Mouse (Mus musculus) intestine, embryonic 15.5 days (tissue): ENCODE data around the gene Rnf121. TPM values are rescaled to one million over a fixed set of nuclear protein-coding genes. Genes with fewer than 3 reads are reported as not detected.

Experiments used
- ATAC-seq: fragments of 200-750 bp; cut with Nextera tagmentation; 2 replicates; pipeline ENCODE4 v1.8.0; 2017; ENCODE audit warnings: moderate TSS enrichment, moderate library complexity
- H3K27ac ChIP-seq: fragments of 300-500 bp; sonication (generic); 2 replicates; pipeline ENCODE4 v1.5.1; 2015; ENCODE audit warnings: mild to moderate bottlenecking, inconsistent platforms
- H3K27me3 ChIP-seq: fragments of 300-500 bp; sonication (generic); replicated peaks from 2 replicates; pipeline ENCODE4 v1.6.1; 2015; ENCODE audit warnings: inconsistent platforms
- H3K36me3 ChIP-seq: fragments of 300-500 bp; sonication (generic); 2 replicates; pipeline ENCODE4 v1.6.1; 2015; ENCODE audit warnings: inconsistent platforms
- H3K4me1 ChIP-seq: fragments of 300-500 bp; sonication (generic); replicated peaks from 2 replicates; pipeline ENCODE4 v1.6.1; 2015; ENCODE audit warnings: inconsistent platforms
- H3K4me2 ChIP-seq: fragments of 300-500 bp; sonication (generic); replicated peaks from 2 replicates; pipeline ENCODE4 v1.6.1; 2015; ENCODE audit warnings: mild to moderate bottlenecking, inconsistent platforms
- H3K4me3 ChIP-seq: fragments of 300-500 bp; sonication (generic); replicated peaks from 2 replicates; pipeline ENCODE4 v1.5.1; 2015; ENCODE audit warnings: inconsistent platforms
- H3K9ac ChIP-seq: fragments of 300-500 bp; sonication (generic); 2 replicates; pipeline ENCODE4 v1.6.1; 2015; ENCODE audit warnings: inconsistent platforms
- H3K9me3 ChIP-seq: fragments of 300-500 bp; sonication (generic); 2 replicates; pipeline ENCODE4 v1.6.1; 2016; ENCODE audit warnings: inconsistent platforms
- WGBS: fragments of 180-500 bp; shearing (Covaris S2); methylation state at CpG from one replicate; pipeline ENCODE4 v1.1.7; 2015; 5-methylcytosine and 5-hydroxymethylcytosine counted together
- polyA plus RNA-seq: library from polyadenylated mRNA; unstranded; fragments of >200 nt; fragmentation: Nextera tagmentation; extraction: Ambion mirVana; gene quantifications from 2 replicates; pipeline ENCODE4 v1.2.1, GENCODE M21; 2015

Rnf121 gene
- polyA plus RNA-seq, 1 experiment from 2014 or later: 28.0 TPM

- no peak overlapping the region for H3K4me3 ChIP-seq
- H3K4me1 ChIP-seq: no peaks in the 10 kb centered on the region
- no peak overlapping the region for H3K27ac ChIP-seq
- ATAC-seq: no peak
- H3K36me3 ChIP-seq: peaks cover 54% of the 10 kb centered on the region
- H3K9me3 ChIP-seq: no peaks in the 10 kb centered on the region
- no peak overlapping the region for H3K4me2 ChIP-seq
- no peak overlapping the region for H3K9ac ChIP-seq
- WGBS: 81% methylated on average over 4 of the region's 4 CpGs
- no peaks in the 10 kb centered on the region for H3K27me3 ChIP-seq
Measured at GRCm38 (mm10) chr7:102016936-102017335, 48.3 kb downstream of the Rnf121 start.

DNA sequence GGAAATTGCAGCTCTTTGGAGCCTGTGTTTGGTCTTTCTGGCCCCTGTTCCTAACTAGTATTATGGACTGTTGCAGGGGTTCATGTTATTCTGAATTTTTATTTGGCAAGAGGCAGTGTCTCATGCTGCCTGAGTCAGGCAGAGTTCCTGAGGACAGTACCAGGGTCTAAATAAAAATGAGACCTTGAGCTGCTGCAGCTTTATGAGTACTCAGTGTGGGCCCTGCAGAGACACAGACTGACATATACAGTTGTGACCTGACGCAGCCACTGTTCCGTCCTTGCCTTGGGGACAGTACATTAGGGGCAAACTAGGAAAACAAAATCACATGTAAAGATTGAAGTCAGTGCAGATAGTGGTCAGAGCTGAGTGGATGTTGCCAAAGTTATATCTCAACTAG, 50.3 kb downstream of the Rnf121 start:
- 88% methylated on average over 2 of the region's 2 CpGs for WGBS
- Histone ChIP-seq H3K4me3 (no peak overlapping the region), H3K27me3 (no peaks in the 10 kb centered on the region), H3K4me1 (no peaks in the 10 kb centered on the region), H3K9me3 (no peaks in the 10 kb centered on the region), H3K36me3 (peaks cover 73% of the 10 kb centered on the region), H3K4me2 (no peak overlapping the region), H3K27ac (no peak overlapping the region), H3K9ac (no peak overlapping the region)
- no peak for ATAC-seq

DNA sequence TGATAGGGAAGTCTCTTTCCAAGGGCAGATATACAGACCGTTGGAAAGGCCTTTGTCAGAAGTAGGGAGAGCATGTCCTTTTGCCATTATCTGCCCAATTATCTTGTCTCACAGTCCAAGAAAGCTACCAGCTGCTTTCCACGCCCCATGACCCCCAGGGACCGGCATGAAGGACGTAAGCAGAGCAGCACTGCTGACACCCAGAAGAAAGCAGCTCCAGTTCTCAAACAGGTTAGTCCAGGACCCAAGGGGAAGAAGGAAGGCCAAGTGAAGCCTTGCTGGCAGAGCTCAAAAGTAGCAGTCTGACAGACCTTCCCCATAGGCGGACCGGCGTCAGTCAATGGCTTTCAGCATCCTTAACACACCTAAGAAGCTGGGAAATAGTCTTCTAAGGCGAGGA, 51.9 kb downstream of the Rnf121 start:
- Histone ChIP-seq H3K9me3 (no peaks in the 10 kb centered on the region), H3K27ac (no peak overlapping the region), H3K27me3 (no peaks in the 10 kb centered on the region), H3K9ac (no peak overlapping the region), H3K36me3 (peaks cover 80% of the 10 kb centered on the region), H3K4me1 (no peaks in the 10 kb centered on the region), H3K4me3 (no peak overlapping the region), H3K4me2 (no peak overlapping the region)
- WGBS: 88% methylated on average over 8 of the region's 8 CpGs
- ATAC-seq: no peak

DNA sequence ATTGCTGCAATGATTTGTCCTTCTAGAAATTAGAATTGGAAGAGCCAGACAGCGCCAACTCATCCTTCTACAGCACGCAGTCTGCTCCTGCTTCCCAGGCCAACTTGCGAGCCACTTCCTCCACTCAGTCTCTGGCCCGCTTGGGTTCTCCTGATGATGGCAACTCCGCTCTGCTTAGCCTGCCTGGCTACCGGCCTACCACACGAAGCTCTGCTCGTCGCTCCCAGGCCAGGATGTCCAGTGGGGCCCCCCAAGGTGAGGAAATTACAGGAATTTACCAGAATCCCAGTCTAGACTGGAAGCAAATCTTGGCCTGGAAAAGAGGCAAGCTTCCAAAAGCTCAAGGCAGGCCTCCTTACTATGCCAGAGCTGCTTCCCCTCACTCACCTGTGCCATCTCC, 53.4 kb downstream of the Rnf121 start:
- peaks cover 90% of the 10 kb centered on the region for H3K36me3 ChIP-seq
- no peak overlapping the region for H3K4me2 ChIP-seq
- ATAC-seq: no peak
- no peak overlapping the region for H3K4me3 ChIP-seq
- H3K27ac ChIP-seq: no peak overlapping the region
- no peak overlapping the region for H3K9ac ChIP-seq
- H3K4me1 ChIP-seq: no peaks in the 10 kb centered on the region
- H3K27me3 ChIP-seq: no peaks in the 10 kb centered on the region
- H3K9me3 ChIP-seq: no peaks in the 10 kb centered on the region
- 91% methylated on average over 9 of the region's 9 CpGs for WGBS

GRCm38 (mm10) chr7:102006520-102006919, 58.7 kb downstream of the Rnf121 start:
- no peak overlapping the region for H3K27ac ChIP-seq
- no peak for ATAC-seq
- no peak overlapping the region for H3K4me3 ChIP-seq
- no peak overlapping the region for H3K9ac ChIP-seq
- H3K27me3 ChIP-seq: no peaks in the 10 kb centered on the region
- 81% methylated on average over 1 of the region's 1 CpGs for WGBS
- H3K4me2 ChIP-seq: no peak overlapping the region
- peaks cover 75% of the 10 kb centered on the region for H3K36me3 ChIP-seq
- H3K9me3 ChIP-seq: no peaks in the 10 kb centered on the region
- H3K4me1 ChIP-seq: no peaks in the 10 kb centered on the region

DNA sequence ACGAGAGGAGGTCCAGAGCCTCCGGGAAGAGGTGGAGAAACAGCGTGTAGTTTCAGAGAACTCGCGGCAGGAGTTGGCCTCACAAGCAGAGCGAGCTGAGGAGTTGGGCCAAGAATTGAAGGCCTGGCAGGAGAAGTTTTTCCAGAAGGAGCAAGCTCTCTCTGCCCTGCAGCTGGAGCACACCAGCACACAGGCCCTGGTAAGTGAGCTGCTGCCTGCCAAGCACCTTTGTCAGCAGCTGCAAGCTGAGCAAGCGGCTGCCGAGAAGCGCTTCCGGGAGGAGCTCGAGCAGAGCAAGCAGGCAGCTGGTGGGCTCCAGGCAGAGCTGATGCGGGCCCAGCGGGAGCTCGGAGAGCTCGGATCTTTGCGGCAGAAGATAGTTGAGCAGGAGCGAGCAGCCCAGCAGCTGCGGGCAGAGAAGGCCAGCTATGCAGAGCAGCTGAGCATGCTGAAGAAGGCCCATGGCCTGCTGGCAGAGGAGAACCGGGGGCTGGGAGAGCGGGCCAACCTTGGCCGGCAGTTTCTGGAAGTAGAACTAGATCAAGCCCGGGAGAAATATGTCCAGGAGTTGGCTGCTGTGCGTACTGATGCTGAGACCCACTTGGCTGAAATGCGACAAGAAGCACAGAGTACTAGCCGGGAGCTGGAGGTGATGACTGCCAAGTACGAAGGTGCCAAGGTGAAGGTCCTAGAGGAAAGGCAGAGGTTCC, 64.2 kb downstream of the Rnf121 start:
- no peak overlapping the region for H3K4me3 ChIP-seq
- no peaks in the 10 kb centered on the region for H3K27me3 ChIP-seq
- WGBS: 90% methylated on average over 26 of the region's 26 CpGs
- no peak for ATAC-seq
- no peaks in the 10 kb centered on the region for H3K9me3 ChIP-seq
- peaks cover 66% of the 10 kb centered on the region for H3K36me3 ChIP-seq
- no peaks in the 10 kb centered on the region for H3K4me1 ChIP-seq
- H3K9ac ChIP-seq: no peak overlapping the region
- H3K4me2 ChIP-seq: no peak overlapping the region
- no peak overlapping the region for H3K27ac ChIP-seq

DNA sequence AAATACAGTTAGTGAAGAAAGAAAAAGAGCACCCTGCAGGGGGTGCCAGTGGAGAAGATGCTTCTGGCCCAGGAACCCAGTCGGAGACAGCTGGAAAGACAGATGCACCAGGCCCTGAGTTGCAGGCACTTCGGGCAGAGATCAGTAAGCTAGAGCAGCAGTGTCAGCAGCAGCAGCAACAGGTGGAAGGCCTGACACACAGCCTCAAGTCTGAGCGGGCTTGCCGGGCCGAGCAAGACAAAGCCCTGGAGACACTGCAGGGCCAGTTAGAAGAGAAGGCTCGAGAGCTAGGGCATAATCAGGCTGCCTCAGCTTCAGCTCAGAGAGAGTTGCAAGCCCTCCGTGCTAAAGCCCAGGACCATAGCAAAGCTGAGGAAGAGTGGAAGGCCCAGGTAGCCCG, 65.0 kb downstream of the Rnf121 start:
- ATAC-seq: no peak
- Histone ChIP-seq H3K27me3 (no peaks in the 10 kb centered on the region), H3K4me2 (no peak overlapping the region), H3K27ac (no peak overlapping the region), H3K9me3 (no peaks in the 10 kb centered on the region), H3K36me3 (peaks cover 68% of the 10 kb centered on the region), H3K4me3 (no peak overlapping the region), H3K4me1 (no peaks in the 10 kb centered on the region), H3K9ac (no peak overlapping the region)
- WGBS: 90% methylated on average over 8 of the region's 8 CpGs

- Histone ChIP-seq H3K27ac (no peak overlapping the region), H3K36me3 (peaks cover 70% of the 10 kb centered on the region), H3K27me3 (no peaks in the 10 kb centered on the region), H3K4me1 (no peaks in the 10 kb centered on the region), H3K9ac (no peak overlapping the region), H3K4me2 (no peak overlapping the region), H3K9me3 (no peaks in the 10 kb centered on the region), H3K4me3 (no peak overlapping the region)
- no peak for ATAC-seq
- 95% methylated on average over 15 of the region's 15 CpGs for WGBS
Measured at GRCm38 (mm10) chr7:101999461-102000151, 65.7 kb downstream of the Rnf121 start.

- peak; percentile 74 for ATAC-seq
- H3K4me2 ChIP-seq: no peak overlapping the region
- WGBS: 55% methylated on average over 14 of the region's 14 CpGs
Measured at GRCm38 (mm10) chr7:101998194-101998927, 66.9 kb downstream of the Rnf121 start.

DNA sequence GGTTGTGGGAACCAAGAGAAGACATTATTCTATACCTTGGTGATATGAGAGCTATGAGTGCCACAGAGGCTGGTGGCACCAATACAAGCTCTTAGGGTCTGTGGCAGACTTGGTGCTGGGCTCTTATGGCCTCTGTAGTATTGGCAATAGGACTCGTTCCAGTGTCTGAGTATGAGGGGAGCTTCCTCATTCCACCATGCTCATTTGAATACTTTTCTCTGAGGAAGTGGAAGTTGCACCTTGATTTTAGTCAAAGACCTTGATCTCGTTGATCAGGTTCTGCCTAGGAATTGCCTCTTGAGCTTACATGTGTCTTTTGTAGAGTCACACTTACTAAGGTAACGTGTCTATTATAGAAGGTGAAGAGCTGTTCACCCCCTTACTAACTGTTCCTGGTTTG, 71.0 kb downstream of the Rnf121 start:
- no peak overlapping the region for H3K4me3 ChIP-seq
- no peak for ATAC-seq
- peaks cover 67% of the 10 kb centered on the region for H3K36me3 ChIP-seq
- no peak overlapping the region for H3K4me2 ChIP-seq
- H3K9ac ChIP-seq: no peak overlapping the region
- 85% methylated on average over 3 of the region's 3 CpGs for WGBS
- H3K9me3 ChIP-seq: no peaks in the 10 kb centered on the region
- no peaks in the 10 kb centered on the region for H3K27me3 ChIP-seq
- H3K27ac ChIP-seq: no peak overlapping the region
- no peaks in the 10 kb centered on the region for H3K4me1 ChIP-seq

More at GRCm38 (mm10) chr7:101998194-101998927, 66.9 kb downstream of the Rnf121 start:
- H3K36me3 ChIP-seq: peaks cover 83% of the 10 kb centered on the region
- no peaks in the 10 kb centered on the region for H3K27me3 ChIP-seq
- H3K9ac ChIP-seq: no peak overlapping the region
- no peaks in the 10 kb centered on the region for H3K4me1 ChIP-seq
- H3K27ac ChIP-seq: peak overlapping the region; percentile 18; the same call in 1 of the 2 replicates
- no peak overlapping the region for H3K4me3 ChIP-seq
- no peaks in the 10 kb centered on the region for H3K9me3 ChIP-seq

GRCm38 (mm10) chr7:101985081-101985480, 80.2 kb downstream of the Rnf121 start:
- Histone ChIP-seq H3K9ac (no peak overlapping the region), H3K4me3 (no peak overlapping the region), H3K27ac (no peak overlapping the region), H3K9me3 (no peaks in the 10 kb centered on the region), H3K36me3 (peaks cover 20% of the 10 kb centered on the region), H3K4me1 (no peaks in the 10 kb centered on the region), H3K4me2 (no peak overlapping the region), H3K27me3 (no peaks in the 10 kb centered on the region)
- WGBS: 89% methylated on average over 3 of the region's 3 CpGs
- no peak for ATAC-seq

DNA sequence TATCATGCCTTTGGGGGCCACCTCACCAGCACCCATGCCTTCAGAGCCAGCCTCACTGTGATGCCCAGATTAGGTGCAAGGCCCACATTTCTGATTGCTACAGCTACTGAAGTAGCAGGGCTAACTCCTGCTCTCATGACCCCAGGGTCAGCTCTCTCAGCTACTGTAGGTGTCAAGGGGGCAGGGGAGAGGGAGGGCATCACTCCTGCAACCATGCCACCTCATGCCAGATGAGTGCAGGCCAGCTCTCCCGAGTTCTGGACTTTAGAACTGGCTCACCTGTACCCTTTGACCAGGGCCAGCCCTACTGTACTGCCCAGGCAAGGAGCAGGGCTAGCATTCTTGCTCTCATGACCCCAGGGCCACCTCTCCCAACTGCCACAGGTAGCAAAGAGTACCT, 82.5 kb downstream of the Rnf121 start:
- Histone ChIP-seq H3K36me3 (0 out of 2 replicates have a peak, but pooled peaks cover 9% of the 10 kb centered on the region), H3K27ac (no peak overlapping the region)

More for the DNA sequence above, 82.5 kb downstream of the Rnf121 start:
- WGBS: 67% methylated on average over 1 of the region's 1 CpGs
- ATAC-seq: no peak; the same call in 1 of the 2 replicates
- Histone ChIP-seq H3K9ac (no peak overlapping the region), H3K9me3 (no peaks in the 10 kb centered on the region), H3K27me3 (no peaks in the 10 kb centered on the region), H3K4me2 (no peak overlapping the region), H3K4me3 (no peak overlapping the region), H3K4me1 (no peaks in the 10 kb centered on the region)
